Mouse (Mus musculus): ENCODE data around the gene Tbc1d2b. TPM values are rescaled to one million over a fixed set of nuclear protein-coding genes. Genes with fewer than 3 reads are reported as not detected.

Gene Tbc1d2b
- total and polyA plus RNA-seq, 2 experiments, result 14.1 to 16.9 TPM

GRCm38 (mm10) chr9:90197116-90197665 lies 73.4 kb downstream of the Tbc1d2b start:
- TF ChIP-seq CTCF (IDR thresholded peaks at IDR 0.05; ENCODE audit: low read depth, low read length) (no peak), POLR2A (IDR thresholded peaks at IDR 0.05; ENCODE audit: extremely low read depth, insufficient read depth, low read length) (no peak)
- Histone ChIP-seq H3K79me2 (ENCODE audit: control insufficient read depth, insufficient read depth, low read length) (no peaks in the 10 kb centered on the region), H3K9ac (ENCODE audit: low read depth, low read length) (no peak overlapping the region), H3K36me3 (ENCODE audit: control insufficient read depth, insufficient read depth, low read length) (no peaks in the 10 kb centered on the region), H3K27me3 (ENCODE audit: control insufficient read depth, insufficient read depth, low read length) (no peaks in the 10 kb centered on the region), H3K27ac (replicated peaks; ENCODE audit: insufficient read depth, low read depth, low read length) (no peak overlapping the region), H3K4me3 (ENCODE audit: insufficient read depth, low read depth, low read length) (no peak overlapping the region), H3K4me1 (ENCODE audit: control insufficient read depth, insufficient read depth, low read length) (peaks cover 7% of the 10 kb centered on the region)
- peak; percentile 26 for DNase-seq (ENCODE audit: extremely low read depth, low read depth, low spot score)
- 29% methylated on average over 7 of the region's 7 CpGs for WGBS

GRCm38 (mm10) chr9:90196262-90196661 lies 74.3 kb downstream of the Tbc1d2b start:
- Histone ChIP-seq H3K9ac (ENCODE audit: low read depth, low read length) (no peak overlapping the region), H3K36me3 (ENCODE audit: control insufficient read depth, insufficient read depth, low read length) (no peaks in the 10 kb centered on the region; the same call in 1 of the 2 replicates), H3K27me3 (ENCODE audit: control insufficient read depth, insufficient read depth, low read length) (no peaks in the 10 kb centered on the region), H3K4me1 (ENCODE audit: control insufficient read depth, insufficient read depth, low read length) (peaks cover 7% of the 10 kb centered on the region), H3K4me3 (ENCODE audit: insufficient read depth, low read depth, low read length) (no peak overlapping the region), H3K79me2 (ENCODE audit: control insufficient read depth, insufficient read depth, low read length) (no peaks in the 10 kb centered on the region), H3K27ac (replicated peaks; ENCODE audit: insufficient read depth, low read depth, low read length) (no peak overlapping the region)
- TF ChIP-seq POLR2A (IDR thresholded peaks at IDR 0.05; ENCODE audit: extremely low read depth, insufficient read depth, low read length) (no peak), CTCF (IDR thresholded peaks at IDR 0.05; ENCODE audit: low read depth, low read length) (no peak)
- DNase-seq (ENCODE audit: extremely low read depth, low read depth, low spot score), result no peak
- WGBS, result 87% methylated on average over 7 of the region's 7 CpGs

- 77% methylated on average over 10 of the region's 10 CpGs for WGBS
- Histone ChIP-seq H3K79me2 (ENCODE audit: control insufficient read depth, insufficient read depth, low read length) (no peaks in the 10 kb centered on the region), H3K36me3 (ENCODE audit: control insufficient read depth, insufficient read depth, low read length) (no peaks in the 10 kb centered on the region; the same call in 1 of the 2 replicates), H3K27me3 (ENCODE audit: control insufficient read depth, insufficient read depth, low read length) (no peaks in the 10 kb centered on the region), H3K9ac (ENCODE audit: low read depth, low read length) (no peak overlapping the region), H3K4me1 (ENCODE audit: control insufficient read depth, insufficient read depth, low read length) (peaks cover 7% of the 10 kb centered on the region), H3K27ac (replicated peaks; ENCODE audit: insufficient read depth, low read depth, low read length) (no peak overlapping the region), H3K4me3 (ENCODE audit: insufficient read depth, low read depth, low read length) (no peak overlapping the region)
- TF ChIP-seq CTCF (IDR thresholded peaks at IDR 0.05; ENCODE audit: low read depth, low read length), result peak; percentile 68
- TF ChIP-seq POLR2A (IDR thresholded peaks at IDR 0.05; ENCODE audit: extremely low read depth, insufficient read depth, low read length), result no peak
- DNase-seq (ENCODE audit: extremely low read depth, low read depth, low spot score), result no peak
These were observed 75.6 kb downstream of the Tbc1d2b start for GRCm38 (mm10) chr9:90195000-90195399.

GRCm38 (mm10) chr9:90189391-90189790 lies 81.2 kb downstream of the Tbc1d2b start:
- H3K27me3 ChIP-seq (ENCODE audit: control insufficient read depth, insufficient read depth, low read length), result no peaks in the 10 kb centered on the region

GRCm38 (mm10) chr9:90188893-90189292 lies 81.7 kb downstream of the Tbc1d2b start:
- 95% methylated on average over 4 of the region's 4 CpGs for WGBS
- H3K36me3 ChIP-seq (ENCODE audit: control insufficient read depth, insufficient read depth, low read length), result no peaks in the 10 kb centered on the region; the same call in 1 of the 2 replicates
- no peak overlapping the region for H3K27ac ChIP-seq (replicated peaks; ENCODE audit: insufficient read depth, low read depth, low read length)
- H3K27me3 ChIP-seq (ENCODE audit: control insufficient read depth, insufficient read depth, low read length), result no peaks in the 10 kb centered on the region
- H3K79me2 ChIP-seq (ENCODE audit: control insufficient read depth, insufficient read depth, low read length), result no peaks in the 10 kb centered on the region
- no peak for DNase-seq (ENCODE audit: extremely low read depth, low read depth, low spot score)
- no peaks in the 10 kb centered on the region for H3K4me1 ChIP-seq (ENCODE audit: control insufficient read depth, insufficient read depth, low read length)
- H3K4me3 ChIP-seq (ENCODE audit: insufficient read depth, low read depth, low read length), result no peak overlapping the region
- no peak overlapping the region for H3K9ac ChIP-seq (ENCODE audit: low read depth, low read length)
- TF ChIP-seq CTCF (IDR thresholded peaks at IDR 0.05; ENCODE audit: low read depth, low read length) (no peak), POLR2A (IDR thresholded peaks at IDR 0.05; ENCODE audit: extremely low read depth, insufficient read depth, low read length) (no peak)

More at GRCm38 (mm10) chr9:90189391-90189790, 81.2 kb downstream of the Tbc1d2b start:
- Histone ChIP-seq H3K36me3 (ENCODE audit: control insufficient read depth, insufficient read depth, low read length) (no peaks in the 10 kb centered on the region; the same call in 1 of the 2 replicates), H3K79me2 (ENCODE audit: control insufficient read depth, insufficient read depth, low read length) (no peaks in the 10 kb centered on the region), H3K9ac (ENCODE audit: low read depth, low read length) (no peak overlapping the region), H3K4me3 (ENCODE audit: insufficient read depth, low read depth, low read length) (no peak overlapping the region), H3K4me1 (ENCODE audit: control insufficient read depth, insufficient read depth, low read length) (no peaks in the 10 kb centered on the region), H3K27ac (replicated peaks; ENCODE audit: insufficient read depth, low read depth, low read length) (no peak overlapping the region)
- WGBS, result 84% methylated on average over 5 of the region's 5 CpGs
- TF ChIP-seq POLR2A (IDR thresholded peaks at IDR 0.05; ENCODE audit: extremely low read depth, insufficient read depth, low read length), result no peak
- TF ChIP-seq CTCF (IDR thresholded peaks at IDR 0.05; ENCODE audit: low read depth, low read length), result no peak
- DNase-seq (ENCODE audit: extremely low read depth, low read depth, low spot score), result no peak

GRCm38 (mm10) chr9:90185356-90185910 lies 85.2 kb downstream of the Tbc1d2b start:
- Histone ChIP-seq H3K36me3 (ENCODE audit: control insufficient read depth, insufficient read depth, low read length) (no peaks in the 10 kb centered on the region), H3K79me2 (ENCODE audit: control insufficient read depth, insufficient read depth, low read length) (no peaks in the 10 kb centered on the region), H3K27ac (replicated peaks; ENCODE audit: insufficient read depth, low read depth, low read length) (no peak overlapping the region), H3K4me1 (ENCODE audit: control insufficient read depth, insufficient read depth, low read length) (no peaks in the 10 kb centered on the region), H3K9ac (ENCODE audit: low read depth, low read length) (no peak overlapping the region), H3K27me3 (ENCODE audit: control insufficient read depth, insufficient read depth, low read length) (no peaks in the 10 kb centered on the region), H3K4me3 (ENCODE audit: insufficient read depth, low read depth, low read length) (no peak overlapping the region)
- 88% methylated on average over 8 of the region's 8 CpGs for WGBS
- TF ChIP-seq CTCF (IDR thresholded peaks at IDR 0.05; ENCODE audit: low read depth, low read length) (no peak), POLR2A (IDR thresholded peaks at IDR 0.05; ENCODE audit: extremely low read depth, insufficient read depth, low read length) (no peak)
- DNase-seq (ENCODE audit: extremely low read depth, low read depth, low spot score), result no peak

Measured in liver, adult 2 months (tissue).